Mouse (Mus musculus): ENCODE results near the gene Prom2. TPM values are rescaled to one million over a fixed set of nuclear protein-coding genes. Genes with fewer than 3 reads are reported as not detected.

Gene Prom2
- total RNA-seq (2023): not detected

DNA sequence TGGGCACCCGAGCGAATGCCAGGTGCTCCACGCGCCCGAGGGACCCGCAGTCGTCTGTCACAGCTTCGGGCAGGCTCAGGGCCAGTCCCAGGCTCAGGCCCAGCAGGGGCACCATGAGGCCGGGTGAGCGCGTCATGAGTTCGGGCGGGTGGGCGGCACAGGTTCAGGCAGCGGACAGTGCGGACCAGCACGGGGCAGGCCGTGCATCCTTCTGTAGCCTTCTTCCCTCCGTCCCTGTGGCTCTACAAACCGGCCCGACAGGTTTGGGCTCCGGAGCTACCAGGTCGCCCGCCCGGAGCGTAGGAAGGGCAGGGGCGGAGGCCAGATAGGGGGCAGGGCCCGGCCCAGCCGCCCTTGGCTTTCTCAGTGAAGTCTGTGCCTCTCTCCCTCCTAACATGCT is at the start of gene Prom2:
Prom2 (minus strand) TSS at position 283 of the 400 bp plus-strand sequence.

GRCm38 (mm10) chr2:127586694-127587513 is 45.6 kb upstream of the Prom2 start, which contains the start of the genes Zfp661 and Mrps5:
Gene Zfp661 (minus strand): TSS chr2:127587094.
Gene Mrps5 (plus strand): TSS chr2:127587222.

DNA sequence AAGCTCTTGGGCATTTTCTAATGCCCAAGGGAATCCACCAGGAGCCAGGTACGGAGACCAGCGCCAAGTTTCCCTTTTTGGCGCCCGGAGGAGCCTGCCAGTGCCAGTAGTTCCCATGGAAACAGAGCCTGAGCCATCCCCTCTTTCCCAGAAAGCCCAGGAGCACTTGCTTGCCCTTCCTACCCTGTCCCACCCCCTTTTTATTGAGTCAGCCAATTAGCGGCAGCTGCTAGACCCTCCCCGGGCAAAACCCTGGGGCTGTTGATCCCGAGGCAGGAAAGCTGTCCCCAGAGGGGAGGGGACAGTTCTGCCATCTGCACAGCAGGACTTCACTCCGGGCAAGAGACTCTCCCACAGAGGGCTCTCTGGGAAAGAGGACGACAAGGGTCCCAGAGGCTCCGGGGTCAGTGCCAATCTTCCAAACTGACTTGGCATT is 19.2 kb downstream of the Prom2 start, which contains the start of gene Kcnip3:
Kcnip3 (minus strand) TSS at position 89 of the 436 bp plus-strand sequence.

Other genes with a start within 250 kb of the Prom2 start
- gene Dusp2, start 205.3 kb downstream of the Prom2 start, total RNA-seq (2023): 10 to 100 TPM; 47.8 to 57.1 TPM
- under 1 TPM; 0.33 to 0.66 TPM for gene Astl, start 202.8 kb downstream of the Prom2 start, total RNA-seq (2023)
- not detected for gene Adra2b, start 178.3 kb downstream of the Prom2 start, total RNA-seq (2023)
- not detected for gene Gpat2, start 116.3 kb downstream of the Prom2 start, total RNA-seq (2023)
- 1 to 10 TPM; 4.9 to 9.7 TPM for gene Fahd2a, start 96.9 kb downstream of the Prom2 start, total RNA-seq (2023)
- 1 to 10 TPM; 1.2 to 1.7 TPM for gene Kcnip3, start 19.4 kb downstream of the Prom2 start, total RNA-seq (2023)
- gene Zfp661, start 45.6 kb upstream of the Prom2 start, total RNA-seq (2023): under 1 TPM; 0.88 to 0.94 TPM
- gene Mrps5, start 45.8 kb upstream of the Prom2 start, total RNA-seq (2023): 10 to 100 TPM; 44.1 to 57.7 TPM
- gene Mal, start 115.2 kb upstream of the Prom2 start, total RNA-seq (2023): not detected
- gene Mall, start 188.5 kb upstream of the Prom2 start, total RNA-seq (2023): not detected
- 1 to 10 TPM; 1.0 to 1.8 TPM for gene Nphp1, start 247.4 kb upstream of the Prom2 start, total RNA-seq (2023)

All from neutrophil, adult 83 days (primary cell).